Mouse (Mus musculus) lung, postnatal 0 days (tissue): ENCODE results near the gene Pkmyt1. TPM values are rescaled to one million over a fixed set of nuclear protein-coding genes. Genes with fewer than 3 reads are reported as not detected.

Experiments used
- ATAC-seq: fragments of 200-750 bp; cut with Nextera tagmentation; 2 replicates; pipeline ENCODE4 v1.8.0; 2017; ENCODE audit warnings: moderate library complexity
- DNase-seq: peaks from one replicate; pipeline ENCODE4 v3.0.0-alpha.2; 2016; ENCODE audit warnings: low spot score
- H3K27ac ChIP-seq: fragments of 300-500 bp; sonication (generic); 2 replicates; pipeline ENCODE4 v1.5.1; 2014; ENCODE audit warnings: antibody characterized with exemption, mild to moderate bottlenecking, low read length, mixed read lengths
- H3K27me3 ChIP-seq: fragments of 300-500 bp; sonication (generic); replicated peaks from 2 replicates; pipeline ENCODE4 v1.6.1; 2014; ENCODE audit warnings: low read length, mixed read lengths; ENCODE audit not compliant: insufficient read depth
- H3K36me3 ChIP-seq: fragments of 300-500 bp; sonication (generic); 2 replicates; pipeline ENCODE4 v1.6.1; 2014; ENCODE audit warnings: low read length, mixed read lengths; ENCODE audit not compliant: insufficient read depth
- H3K4me1 ChIP-seq: fragments of 300-500 bp; sonication (generic); 2 replicates; pipeline ENCODE4 v1.6.1; 2014; ENCODE audit warnings: antibody characterized with exemption, low read depth, low read length, mixed read lengths; ENCODE audit not compliant: insufficient read depth
- H3K4me2 ChIP-seq: fragments of 300-500 bp; sonication (generic); replicated peaks from 2 replicates; pipeline ENCODE4 v1.6.1; 2014; ENCODE audit warnings: low read depth, mild to moderate bottlenecking, low read length, moderate library complexity, mixed read lengths
- H3K4me3 ChIP-seq: fragments of 300-500 bp; sonication (generic); 2 replicates; pipeline ENCODE4 v1.5.1; 2014; ENCODE audit warnings: low read depth, low read length
- H3K9ac ChIP-seq: fragments of 300-500 bp; sonication (generic); replicated peaks from 2 replicates; pipeline ENCODE4 v1.6.1; 2014; ENCODE audit warnings: low read depth, mild to moderate bottlenecking
- H3K9me3 ChIP-seq: fragments of 300-500 bp; sonication (generic); 2 replicates; pipeline ENCODE4 v1.6.1; 2016; ENCODE audit warnings: low read length, mixed read lengths
- CTCF ChIP-seq: IDR thresholded peaks from 2 replicates; pipeline ENCODE4 v1.5.1; 2016; ENCODE audit warnings: antibody characterized with exemption, mild to moderate bottlenecking
- EP300 ChIP-seq: IDR thresholded peaks from 2 replicates; pipeline ENCODE4 v1.6.1; 2016; ENCODE audit warnings: antibody characterized with exemption, mild to moderate bottlenecking, control low read depth
- WGBS: fragments of 180-500 bp; shearing (Covaris S2); extraction: QIAGEN DNeasy Blood & Tissue Kit; methylation state at CpG from one replicate; pipeline ENCODE4 v1.1.7; 2014; 5-methylcytosine and 5-hydroxymethylcytosine counted together
- polyA plus RNA-seq: library from polyadenylated mRNA; unstranded; fragments of >200 nt; fragmentation: Nextera tagmentation; extraction: Ambion mirVana; gene quantifications from 2 replicates; pipeline ENCODE4 v1.2.1, GENCODE M21; 2015

The Pkmyt1 gene
- polyA plus RNA-seq, 1 experiment from 2014 or later: 10.4 TPM

DNA sequence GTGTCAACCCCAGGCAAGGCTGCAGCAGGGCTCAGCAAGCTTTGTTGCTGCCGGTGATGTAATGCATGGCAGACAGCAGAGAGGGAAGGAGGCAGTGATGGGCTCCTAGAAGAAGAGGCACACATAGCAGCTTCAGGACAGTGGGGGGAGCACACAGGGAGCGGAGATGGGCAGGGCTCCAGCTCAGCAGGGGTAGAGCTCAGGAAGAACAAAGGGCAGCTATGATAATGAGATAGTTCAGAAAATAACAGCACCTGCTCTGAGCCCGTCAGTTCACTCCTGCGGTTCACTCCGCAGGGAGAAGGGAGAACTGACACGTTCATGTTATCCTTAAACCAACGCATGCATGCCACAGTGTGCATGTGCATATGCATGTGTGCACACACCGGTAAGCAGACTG, 32.7 kb downstream of the Pkmyt1 start:
- no peak for ATAC-seq
- no peak overlapping the region for H3K9ac ChIP-seq
- H3K9me3 ChIP-seq: no peaks in the 10 kb centered on the region
- H3K27ac ChIP-seq: no peak overlapping the region
- WGBS: 91% methylated on average over 8 of the region's 8 CpGs
- H3K4me1 ChIP-seq: no peaks in the 10 kb centered on the region
- TF ChIP-seq CTCF: no peak
- TF ChIP-seq EP300: no peak
- no peak for DNase-seq
- H3K36me3 ChIP-seq: 0 out of 2 replicates have a peak, but pooled peaks cover 6% of the 10 kb centered on the region
- H3K4me2 ChIP-seq: no peak overlapping the region
- no peaks in the 10 kb centered on the region for H3K27me3 ChIP-seq
- H3K4me3 ChIP-seq: no peak overlapping the region

DNA sequence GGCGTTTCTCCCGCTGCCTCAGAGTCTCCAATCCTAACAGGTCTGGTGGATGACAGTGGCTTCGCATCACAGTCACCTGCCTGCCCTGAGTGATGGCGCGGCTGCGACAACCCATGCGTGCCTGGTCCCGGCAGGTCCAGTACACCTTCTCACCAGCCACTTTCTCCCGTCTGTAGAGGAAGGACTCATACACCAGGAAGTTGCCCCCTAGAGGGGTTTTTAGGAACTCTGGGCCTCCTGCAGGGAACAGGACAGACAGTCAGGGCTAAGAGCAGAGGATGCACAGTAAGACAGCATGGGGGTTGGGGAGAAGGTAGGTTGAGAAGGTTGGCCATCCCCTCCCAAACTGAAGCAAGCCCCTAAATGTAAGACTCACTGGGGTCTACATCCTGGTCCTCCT, 34.1 kb downstream of the Pkmyt1 start:
- no peaks in the 10 kb centered on the region for H3K4me1 ChIP-seq
- WGBS: 92% methylated on average over 9 of the region's 9 CpGs
- H3K36me3 ChIP-seq: 0 out of 2 replicates have a peak, but pooled peaks cover 6% of the 10 kb centered on the region
- ATAC-seq (no peak), DNase-seq (no peak)
- H3K9me3 ChIP-seq: no peaks in the 10 kb centered on the region
- no peak for TF ChIP-seq EP300
- no peak for TF ChIP-seq CTCF
- H3K4me3 ChIP-seq: no peak overlapping the region
- no peak overlapping the region for H3K27ac ChIP-seq
- no peak overlapping the region for H3K4me2 ChIP-seq
- no peaks in the 10 kb centered on the region for H3K27me3 ChIP-seq
- no peak overlapping the region for H3K9ac ChIP-seq

DNA sequence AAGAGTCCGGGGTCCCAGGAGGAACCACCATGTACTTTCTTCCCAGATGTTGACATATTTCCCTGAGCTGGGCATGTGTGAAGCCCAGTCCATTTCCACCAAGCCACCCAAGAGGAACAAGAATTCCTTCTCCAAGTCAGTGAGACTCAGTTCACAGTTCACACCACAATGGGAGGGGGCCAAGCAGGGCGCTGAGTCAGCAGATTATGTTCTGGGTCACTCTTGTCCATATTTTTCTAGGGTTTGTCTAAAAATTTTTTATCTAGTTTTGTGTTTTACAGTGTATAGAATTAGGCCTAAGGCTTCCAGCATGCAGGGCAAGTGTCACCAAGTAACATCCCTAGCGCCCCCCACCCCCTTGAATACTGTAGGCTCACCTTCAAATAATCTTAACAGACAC, 35.0 kb downstream of the Pkmyt1 start:
- Histone ChIP-seq H3K9ac (no peak overlapping the region), H3K4me2 (no peak overlapping the region), H3K36me3 (0 out of 2 replicates have a peak, but pooled peaks cover 6% of the 10 kb centered on the region), H3K9me3 (no peaks in the 10 kb centered on the region), H3K27ac (no peak overlapping the region), H3K27me3 (no peaks in the 10 kb centered on the region), H3K4me1 (no peaks in the 10 kb centered on the region), H3K4me3 (no peak overlapping the region)
- DNase-seq (no peak), ATAC-seq (no peak)
- TF ChIP-seq CTCF: no peak
- no peak for TF ChIP-seq EP300
- WGBS: 92% methylated on average over 3 of the region's 3 CpGs

DNA sequence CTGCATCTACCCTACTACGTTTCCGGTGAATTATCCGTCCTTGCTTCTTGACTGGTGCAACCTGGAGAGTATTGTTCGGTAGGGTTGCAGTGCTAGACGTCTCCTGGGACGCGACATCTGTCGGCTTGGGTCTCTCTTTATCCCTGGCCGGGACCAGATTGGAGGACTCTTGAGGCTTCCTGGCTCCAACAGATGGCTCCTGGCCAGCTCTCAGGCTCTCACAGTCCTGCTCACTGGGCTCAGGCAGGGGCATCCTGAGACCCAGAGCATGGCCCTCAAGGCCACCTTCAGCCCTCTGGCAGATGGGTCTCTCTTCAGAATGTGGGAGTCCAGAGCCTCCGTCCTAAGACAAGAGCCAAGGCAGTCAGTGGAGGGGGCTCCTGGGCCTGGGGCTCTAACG, 36.8 kb downstream of the Pkmyt1 start:
- no peak overlapping the region for H3K27ac ChIP-seq
- H3K9me3 ChIP-seq: no peaks in the 10 kb centered on the region
- no peak for ATAC-seq
- H3K36me3 ChIP-seq: 0 out of 2 replicates have a peak, but pooled peaks cover 6% of the 10 kb centered on the region
- H3K4me2 ChIP-seq: no peak overlapping the region
- H3K27me3 ChIP-seq: no peaks in the 10 kb centered on the region
- 85% methylated on average over 11 of the region's 11 CpGs for WGBS
- no peak for DNase-seq
- H3K4me1 ChIP-seq: no peaks in the 10 kb centered on the region
- H3K4me3 ChIP-seq: no peak overlapping the region
- H3K9ac ChIP-seq: no peak overlapping the region
- TF ChIP-seq EP300: no peak
- TF ChIP-seq CTCF: no peak

DNA sequence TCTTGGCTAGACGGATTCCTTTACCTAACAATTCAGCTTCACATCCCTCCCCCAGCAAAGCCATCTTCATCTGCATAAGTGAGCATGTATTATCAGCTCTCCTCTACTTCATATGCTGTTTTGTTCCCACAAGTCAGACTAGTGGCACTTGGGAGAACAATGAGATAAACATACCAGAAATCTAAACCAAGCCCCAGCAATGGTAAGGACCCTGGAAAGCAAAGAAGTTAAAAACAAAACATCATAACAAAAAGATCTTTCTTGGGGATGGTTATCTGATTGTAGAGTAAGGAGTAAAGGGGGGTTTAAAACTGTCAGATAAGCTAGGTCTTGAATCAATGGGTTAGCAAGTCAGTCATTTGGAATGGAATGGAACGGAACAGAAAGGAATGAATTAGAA, 44.4 kb downstream of the Pkmyt1 start:
- no peaks in the 10 kb centered on the region for H3K27me3 ChIP-seq
- H3K9ac ChIP-seq: no peak overlapping the region
- DNase-seq: no peak
- no peaks in the 10 kb centered on the region for H3K36me3 ChIP-seq
- no peaks in the 10 kb centered on the region for H3K4me1 ChIP-seq
- H3K27ac ChIP-seq: 0 out of 2 replicates have a peak overlapping the region, but pooled peaks have one; percentile 68
- H3K4me3 ChIP-seq: peak overlapping the region; percentile 92
- TF ChIP-seq CTCF (no peak), EP300 (no peak)
- whole genome bisulfite sequencing: 24% methylated on average over 2 of the region's 2 CpGs
- ATAC-seq: no peak
- no peaks in the 10 kb centered on the region for H3K9me3 ChIP-seq
- H3K4me2 ChIP-seq: peak overlapping the region; percentile 73

DNA sequence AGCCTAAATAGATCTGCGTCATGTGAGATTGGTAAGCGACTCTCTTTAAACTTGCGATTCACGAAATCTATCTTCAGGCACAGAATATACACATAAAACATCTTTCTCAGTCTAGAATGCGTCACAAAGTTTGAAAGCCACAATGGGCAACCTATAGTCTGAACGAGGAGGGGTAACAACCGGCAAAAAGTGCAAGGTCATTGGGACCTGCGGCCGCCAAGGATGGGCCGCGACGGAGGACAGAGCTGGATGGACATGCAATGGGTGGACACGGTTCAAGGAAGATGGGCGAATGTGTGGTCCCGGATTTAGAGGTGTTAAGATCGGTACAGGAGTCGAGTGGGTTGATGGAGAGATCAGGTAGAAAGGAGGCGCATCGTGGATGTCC, 44.8 kb downstream of the Pkmyt1 start:
- Histone ChIP-seq H3K4me2 (peak overlapping the region; percentile 73), H3K9me3 (no peaks in the 10 kb centered on the region), H3K36me3 (no peaks in the 10 kb centered on the region), H3K9ac (peak overlapping the region; percentile 92), H3K27ac (peak overlapping the region; percentile 68), H3K27me3 (no peaks in the 10 kb centered on the region), H3K4me1 (no peaks in the 10 kb centered on the region), H3K4me3 (peak overlapping the region; percentile 92)
- ATAC-seq: no peak
- peak; percentile 28 for DNase-seq
- TF ChIP-seq CTCF (no peak), EP300 (no peak)
- WGBS: 1% methylated on average over 19 of the region's 19 CpGs
